Mouse (Mus musculus): ENCODE measurements around the gene Xrcc5. TPM values are rescaled to one million over a fixed set of nuclear protein-coding genes. Genes with fewer than 3 reads are reported as not detected.
A peak's percentile ranks its signal among the peaks of the same experiment; 100 is the strongest.

Gene Xrcc5
- total RNA-seq, 2 experiments from 2014 or later, result 12.5 to 13.8 TPM

- DNase-seq, result no peak
Measured at GRCm38 (mm10) chr1:72316409-72316808, 9.2 kb downstream of the Xrcc5 start.

- DNase-seq, result no peak
Measured at GRCm38 (mm10) chr1:72316901-72317300, 9.7 kb downstream of the Xrcc5 start.

- no peak for DNase-seq
Measured at GRCm38 (mm10) chr1:72320759-72321158, 13.5 kb downstream of the Xrcc5 start.

GRCm38 (mm10) chr1:72323248-72323647 is 16.0 kb downstream of the Xrcc5 start:
- DNase-seq, result no peak

- DNase-seq, result no peak
Measured at GRCm38 (mm10) chr1:72326162-72326821, 19.1 kb downstream of the Xrcc5 start.

- DNase-seq, result no peak
Measured at GRCm38 (mm10) chr1:72334807-72335206, 27.6 kb downstream of the Xrcc5 start.

- peak; percentile 7 to 23 for DNase-seq
Measured at GRCm38 (mm10) chr1:72336780-72337179, 29.6 kb downstream of the Xrcc5 start.

- no peak for DNase-seq
Measured at GRCm38 (mm10) chr1:72338341-72338740, 31.1 kb downstream of the Xrcc5 start.

- DNase-seq, result no peak
Measured at GRCm38 (mm10) chr1:72347873-72348272, 40.7 kb downstream of the Xrcc5 start.

GRCm38 (mm10) chr1:72354856-72355255 is 47.6 kb downstream of the Xrcc5 start:
- DNase-seq, result no peak

- no peak for DNase-seq
Measured at GRCm38 (mm10) chr1:72358216-72358615, 51.0 kb downstream of the Xrcc5 start.

GRCm38 (mm10) chr1:72359462-72359861 is 52.2 kb downstream of the Xrcc5 start:
- DNase-seq, result no peak

GRCm38 (mm10) chr1:72360809-72361208 is 53.6 kb downstream of the Xrcc5 start:
- no peak for DNase-seq

GRCm38 (mm10) chr1:72364661-72365060 is 57.4 kb downstream of the Xrcc5 start:
- no peak for DNase-seq

- DNase-seq, result peak; percentile 22 to 27
Measured at GRCm38 (mm10) chr1:72372512-72372911, 65.3 kb downstream of the Xrcc5 start.

GRCm38 (mm10) chr1:72372913-72373312 is 65.7 kb downstream of the Xrcc5 start:
- no peak for DNase-seq

GRCm38 (mm10) chr1:72373648-72374047 is 66.4 kb downstream of the Xrcc5 start:
- no peak for DNase-seq

- DNase-seq, result no peak
Measured at GRCm38 (mm10) chr1:72374049-72374448, 66.8 kb downstream of the Xrcc5 start.

- DNase-seq, result no peak
Measured at GRCm38 (mm10) chr1:72378151-72378550, 70.9 kb downstream of the Xrcc5 start.

- no peak for DNase-seq
Measured at GRCm38 (mm10) chr1:72379752-72380353, 72.6 kb downstream of the Xrcc5 start.

- no peak for DNase-seq
Measured at GRCm38 (mm10) chr1:72380544-72380943, 73.3 kb downstream of the Xrcc5 start.

GRCm38 (mm10) chr1:72383056-72383455 is 75.8 kb downstream of the Xrcc5 start:
- no peak for DNase-seq

GRCm38 (mm10) chr1:72383651-72384050 is 76.4 kb downstream of the Xrcc5 start:
- no peak for DNase-seq

- DNase-seq, result no peak
Measured at GRCm38 (mm10) chr1:72390420-72390819, 83.2 kb downstream of the Xrcc5 start.
